Mouse (Mus musculus) stomach, embryonic 14.5 days (tissue): ENCODE results near the gene Dnajb13. TPM values are rescaled to one million over a fixed set of nuclear protein-coding genes. Genes with fewer than 3 reads are reported as not detected.
"Not testable (repeated sequence)": the region's sequence is repeated elsewhere in the genome, so short reads cannot be mapped to it uniquely, and the experiment has no call there.

Experiments
- ATAC-seq: fragments of 200-750 bp; cut with Nextera tagmentation; 2 replicates; pipeline ENCODE4 v1.8.0; 2017; ENCODE audit warnings: low read depth, moderate TSS enrichment; ENCODE audit not compliant: insufficient number of reproducible peaks, insufficient read depth, low FRiP score
- H3K27ac ChIP-seq: fragments of 300-500 bp; sonication (generic); 2 replicates; pipeline ENCODE4 v1.5.1; 2014; ENCODE audit warnings: mild to moderate bottlenecking, low read length, moderate library complexity, mixed read lengths
- H3K27me3 ChIP-seq: fragments of 300-500 bp; sonication (generic); 2 replicates; pipeline ENCODE4 v1.6.1; 2014; ENCODE audit warnings: low read length, control low read depth, mixed read lengths; ENCODE audit not compliant: control insufficient read depth, insufficient read depth
- H3K36me3 ChIP-seq: fragments of 300-500 bp; sonication (generic); 2 replicates; pipeline ENCODE4 v1.6.1; 2014; ENCODE audit warnings: mild to moderate bottlenecking, control low read depth, low read length, moderate library complexity, mixed read lengths; ENCODE audit not compliant: control insufficient read depth, insufficient read depth
- H3K4me1 ChIP-seq: fragments of 300-500 bp; sonication (generic); 2 replicates; pipeline ENCODE4 v1.6.1; 2014; ENCODE audit warnings: low read length, control low read depth, mixed read lengths; ENCODE audit not compliant: control insufficient read depth, insufficient read depth
- H3K4me2 ChIP-seq: fragments of 300-500 bp; sonication (generic); replicated peaks from 2 replicates; pipeline ENCODE4 v1.6.1; 2014; ENCODE audit warnings: low read depth, low read length, control low read depth
- H3K4me3 ChIP-seq: fragments of 300-500 bp; sonication (generic); 2 replicates; pipeline ENCODE4 v1.5.1; 2014; ENCODE audit warnings: low read depth, low read length, control low read depth
- H3K9ac ChIP-seq: fragments of 300-500 bp; sonication (generic); replicated peaks from 2 replicates; pipeline ENCODE4 v1.6.1; 2014; ENCODE audit warnings: low read depth, mild to moderate bottlenecking, control low read depth, low read length, moderate library complexity, mixed read lengths
- H3K9me3 ChIP-seq: fragments of 300-500 bp; sonication (generic); 2 replicates; pipeline ENCODE4 v1.6.1; 2016; ENCODE audit warnings: low read depth, low read length, control low read depth; ENCODE audit not compliant: control insufficient read depth
- WGBS: fragments of 180-500 bp; shearing (Covaris S2); extraction: QIAGEN DNeasy Blood & Tissue Kit; methylation state at CpG from one replicate; pipeline ENCODE4 v1.1.7; 2014; 5-methylcytosine and 5-hydroxymethylcytosine counted together
- polyA plus RNA-seq: library from polyadenylated mRNA; unstranded; fragments of >200 nt; fragmentation: Nextera tagmentation; extraction: Ambion mirVana; gene quantifications from 2 replicates; pipeline ENCODE4 v1.2.1, GENCODE M21; 2014

The Dnajb13 gene
- polyA plus RNA-seq, 1 experiment from 2014 or later, result 0.42 TPM

GRCm38 (mm10) chr7:100492391-100493116, 22.2 kb downstream of the Dnajb13 start:
- Histone ChIP-seq H3K4me3 (peak overlapping the region; percentile 52), H3K4me2 (peak overlapping the region; percentile 89), H3K4me1 (peaks cover 32% of the 10 kb centered on the region), H3K27me3 (no peaks in the 10 kb centered on the region), H3K9me3 (no peaks in the 10 kb centered on the region), H3K27ac (peak overlapping the region; percentile 71), H3K9ac (peak overlapping the region; percentile 39), H3K36me3 (peaks cover 9% of the 10 kb centered on the region; the same call in 1 of the 2 replicates)
- 3% methylated on average over 32 of the region's 36 CpGs for WGBS
- ATAC-seq, result peak; percentile 50

- peaks cover 2% of the 10 kb centered on the region; the same call in 1 of the 2 replicates for H3K4me1 ChIP-seq
- H3K9me3 ChIP-seq, result no peaks in the 10 kb centered on the region
- H3K4me3 ChIP-seq, result no peak overlapping the region
- no peak overlapping the region for H3K9ac ChIP-seq
- H3K27ac ChIP-seq, result peak overlapping the region; percentile 13; the same call in 1 of the 2 replicates
- ATAC-seq, result no peak
- 20% methylated on average over 10 of the region's 10 CpGs for WGBS
- H3K4me2 ChIP-seq, result no peak overlapping the region; the same call in 1 of the 2 replicates
- H3K27me3 ChIP-seq, result no peaks in the 10 kb centered on the region
- no peaks in the 10 kb centered on the region for H3K36me3 ChIP-seq
Measured at GRCm38 (mm10) chr7:100488474-100489048, 26.2 kb downstream of the Dnajb13 start.

- no peaks in the 10 kb centered on the region; the same call in 1 of the 2 replicates for H3K4me1 ChIP-seq
- H3K9ac ChIP-seq, result no peak overlapping the region
- H3K27ac ChIP-seq, result no peak overlapping the region
- no peaks in the 10 kb centered on the region for H3K36me3 ChIP-seq
- 80% methylated on average over 2 of the region's 2 CpGs for WGBS
- no peak overlapping the region for H3K4me2 ChIP-seq
- H3K27me3 ChIP-seq, result no peaks in the 10 kb centered on the region
- H3K4me3 ChIP-seq, result no peak overlapping the region
- no peaks in the 10 kb centered on the region for H3K9me3 ChIP-seq
- ATAC-seq, result no peak
Measured at GRCm38 (mm10) chr7:100487301-100487700, 27.5 kb downstream of the Dnajb13 start.

- Histone ChIP-seq H3K27ac (no peak overlapping the region), H3K9ac (no peak overlapping the region), H3K4me2 (no peak overlapping the region), H3K27me3 (no peaks in the 10 kb centered on the region), H3K9me3 (no peaks in the 10 kb centered on the region), H3K4me1 (no peaks in the 10 kb centered on the region), H3K36me3 (no peaks in the 10 kb centered on the region), H3K4me3 (no peak overlapping the region)
- 85% methylated on average over 5 of the region's 5 CpGs for WGBS
- no peak for ATAC-seq
Measured at GRCm38 (mm10) chr7:100484493-100484892, 30.3 kb downstream of the Dnajb13 start.

- 93% methylated on average over 2 of the region's 2 CpGs for WGBS
- H3K27me3 ChIP-seq, H3K4me2 ChIP-seq: not testable (repeated sequence)
Measured at GRCm38 (mm10) chr7:100482046-100482445, 32.7 kb downstream of the Dnajb13 start.

GRCm38 (mm10) chr7:100480175-100480574, 34.6 kb downstream of the Dnajb13 start:
- no peak for ATAC-seq
- no peak overlapping the region for H3K4me2 ChIP-seq
- H3K36me3 ChIP-seq, result no peaks in the 10 kb centered on the region
- WGBS, result 81% methylated on average over 17 of the region's 17 CpGs
- no peaks in the 10 kb centered on the region for H3K27me3 ChIP-seq
- H3K4me3 ChIP-seq, result no peak overlapping the region
- no peak overlapping the region for H3K9ac ChIP-seq
- H3K4me1 ChIP-seq, result no peaks in the 10 kb centered on the region
- no peak overlapping the region for H3K27ac ChIP-seq
- no peaks in the 10 kb centered on the region for H3K9me3 ChIP-seq

More at GRCm38 (mm10) chr7:100482046-100482445, 32.7 kb downstream of the Dnajb13 start:
- H3K4me3 ChIP-seq, H3K36me3 ChIP-seq, ATAC-seq, H3K4me1 ChIP-seq, H3K9ac ChIP-seq, H3K27ac ChIP-seq, H3K9me3 ChIP-seq: not testable (repeated sequence)

GRCm38 (mm10) chr7:100479823-100480164, 35.0 kb downstream of the Dnajb13 start:
- Histone ChIP-seq H3K9me3 (no peaks in the 10 kb centered on the region), H3K27me3 (no peaks in the 10 kb centered on the region), H3K4me2 (no peak overlapping the region), H3K4me1 (no peaks in the 10 kb centered on the region), H3K36me3 (no peaks in the 10 kb centered on the region), H3K27ac (no peak overlapping the region), H3K4me3 (no peak overlapping the region), H3K9ac (no peak overlapping the region)
- WGBS, result 65% methylated on average over 15 of the region's 15 CpGs
- ATAC-seq, result peak; percentile 70; the same call in 1 of the 2 replicates

- Histone ChIP-seq H3K9me3 (no peaks in the 10 kb centered on the region), H3K4me3 (no peak overlapping the region), H3K4me2 (no peak overlapping the region), H3K4me1 (no peaks in the 10 kb centered on the region), H3K27ac (no peak overlapping the region), H3K9ac (no peak overlapping the region), H3K27me3 (no peaks in the 10 kb centered on the region), H3K36me3 (no peaks in the 10 kb centered on the region)
- 69% methylated on average over 20 of the region's 20 CpGs for WGBS
- ATAC-seq, result no peak
Measured at GRCm38 (mm10) chr7:100479100-100479822, 35.5 kb downstream of the Dnajb13 start.
